Mouse (Mus musculus) hindbrain, embryonic 14.5 days (tissue): ENCODE results near the gene Olfr483. TPM values are rescaled to one million over a fixed set of nuclear protein-coding genes. Genes with fewer than 3 reads are reported as not detected.

Experiments used
- ATAC-seq: fragments of 200-750 bp; cut with Nextera tagmentation; 2 replicates; pipeline ENCODE4 v1.8.0; 2017; ENCODE audit warnings: moderate number of reproducible peaks, mild to moderate bottlenecking, moderate TSS enrichment, moderate library complexity; ENCODE audit not compliant: low FRiP score
- DNase-seq: peaks from one replicate; pipeline ENCODE4 v3.0.0-alpha.2; 2015; ENCODE audit warnings: low spot score
- H3K27ac ChIP-seq: fragments of 300-500 bp; sonication (generic); 2 replicates; pipeline ENCODE4 v1.5.1; 2014; ENCODE audit warnings: mild to moderate bottlenecking, moderate library complexity
- H3K27me3 ChIP-seq: fragments of 300-500 bp; sonication (generic); 2 replicates; pipeline ENCODE4 v1.6.1; 2014; ENCODE audit warnings: mild to moderate bottlenecking, low read length, mixed read lengths; ENCODE audit not compliant: control insufficient read depth, insufficient read depth
- H3K36me3 ChIP-seq: fragments of 300-500 bp; sonication (generic); replicated peaks from 2 replicates; pipeline ENCODE4 v1.6.1; 2014; ENCODE audit not compliant: control insufficient read depth, insufficient read depth
- H3K4me1 ChIP-seq: fragments of 300-500 bp; sonication (generic); replicated peaks from 2 replicates; pipeline ENCODE4 v1.6.1; 2014; ENCODE audit warnings: antibody characterized with exemption, low read length, mixed read lengths; ENCODE audit not compliant: control insufficient read depth, insufficient read depth
- H3K4me2 ChIP-seq: fragments of 300-500 bp; sonication (generic); replicated peaks from 2 replicates; pipeline ENCODE4 v1.6.1; 2014; ENCODE audit warnings: mild to moderate bottlenecking, moderate library complexity
- H3K4me3 ChIP-seq: fragments of 300-500 bp; sonication (generic); replicated peaks from 2 replicates; pipeline ENCODE4 v1.5.1; 2014; ENCODE audit warnings: mild to moderate bottlenecking, low read length
- H3K9ac ChIP-seq: fragments of 300-500 bp; sonication (generic); 2 replicates; pipeline ENCODE4 v1.6.1; 2014
- H3K9me3 ChIP-seq: fragments of 300-500 bp; sonication (generic); 2 replicates; pipeline ENCODE4 v1.6.1; 2016; ENCODE audit warnings: low read length; ENCODE audit not compliant: control insufficient read depth
- WGBS: fragments of 180-500 bp; shearing (Covaris S2); extraction: QIAGEN DNeasy Blood & Tissue Kit; methylation state at CpG from one replicate; pipeline ENCODE4 v1.1.7; 2014; 5-methylcytosine and 5-hydroxymethylcytosine counted together
- polyA plus RNA-seq: library from polyadenylated mRNA; unstranded; fragments of >200 nt; fragmentation: Nextera tagmentation; extraction: Ambion mirVana; gene quantifications from 2 replicates; pipeline ENCODE4 v1.2.1, GENCODE M21; 2014

Olfr483 gene
- polyA plus RNA-seq, result not detected in 2 replicates

DNA sequence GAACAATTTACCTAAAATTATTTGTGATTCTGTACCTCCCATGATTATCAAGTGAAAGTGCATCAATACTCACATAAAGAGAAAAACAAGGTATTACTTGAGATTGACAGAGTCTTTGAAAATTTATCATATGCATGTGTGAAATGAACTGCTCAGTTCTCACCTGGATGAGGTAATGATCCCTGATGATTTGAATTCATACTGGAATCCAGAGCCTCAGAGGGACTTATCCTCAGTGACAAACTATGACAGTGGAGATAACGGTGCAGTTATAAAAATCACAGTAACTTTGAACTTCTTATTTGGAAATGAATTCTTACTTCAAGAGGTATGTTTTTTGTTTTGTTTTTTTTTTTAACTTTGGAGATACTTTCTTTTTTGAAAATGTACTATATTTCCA, at the start of gene Olfr483:
TSS of gene Olfr483 (plus strand) at position 301 of the 400 bp plus-strand sequence.
- Histone ChIP-seq H3K36me3 (no peaks in the 10 kb centered on the region), H3K27ac (no peak within 1 kb of the TSS), H3K4me3 (no peak within 1 kb of the TSS), H3K4me2 (no peak within 1 kb of the TSS), H3K27me3 (no peaks in the 10 kb centered on the region), H3K9me3 (no peaks in the 10 kb centered on the region), H3K4me1 (no peaks in the 10 kb centered on the region), H3K9ac (no peak within 1 kb of the TSS)
- no peak for DNase-seq
- ATAC-seq, result no peak
- 90% methylated on average over 1 of the region's 1 CpGs for WGBS

DNA sequence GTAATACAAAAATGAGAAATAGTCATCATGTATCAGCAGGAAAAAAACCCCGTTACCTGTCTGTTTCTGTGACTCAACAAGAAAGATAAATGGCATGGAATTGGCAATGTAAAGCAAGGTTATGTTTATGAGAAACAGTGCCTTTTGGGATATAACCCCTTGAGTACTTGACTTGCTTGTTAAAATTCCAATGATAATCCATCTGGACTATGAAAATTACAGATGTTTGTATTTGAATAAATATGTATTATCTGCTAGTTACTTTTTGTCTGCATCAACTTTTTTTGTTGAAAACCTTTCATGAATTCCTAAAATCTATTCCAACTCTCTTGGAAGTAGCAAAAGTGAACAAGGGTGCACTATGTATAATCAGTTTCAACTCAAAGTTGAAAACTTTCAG, 33.4 kb upstream of the Olfr483 start, which contains the start of gene Olfr480:
TSS of gene Olfr480 (minus strand) at position 101 of the 400 bp plus-strand sequence.
- Histone ChIP-seq H3K4me1 (no peaks in the 10 kb centered on the region), H3K4me3 (no peak within 1 kb of the TSS)

DNA sequence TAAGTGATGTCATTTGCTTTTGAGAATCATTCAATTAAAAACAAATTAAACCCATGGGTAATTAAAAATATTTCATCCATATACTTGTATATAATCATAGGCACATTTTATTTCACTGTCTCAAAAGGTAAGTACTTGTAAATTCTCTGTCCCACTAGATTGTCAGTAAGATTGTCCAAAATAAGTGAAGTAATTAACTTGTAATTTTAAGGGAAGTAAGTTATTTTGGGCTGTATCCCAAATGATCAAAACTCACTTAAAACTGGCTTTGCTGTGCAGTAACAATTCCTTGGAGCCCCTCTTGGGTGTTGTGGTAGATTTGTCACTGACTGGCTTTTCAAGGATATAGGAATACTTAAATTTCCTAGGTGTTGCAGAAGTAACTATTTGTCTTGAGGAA, 21.1 kb upstream of the Olfr483 start, which contains the start of gene Olfr481:
TSS of gene Olfr481 (plus strand) at position 301 of the 400 bp plus-strand sequence.
- DNase-seq, result no peak
- H3K27ac ChIP-seq, result no peak within 1 kb of the TSS
- H3K27me3 ChIP-seq, result no peaks in the 10 kb centered on the region
- H3K9ac ChIP-seq, result no peak within 1 kb of the TSS
- no peaks in the 10 kb centered on the region for H3K4me1 ChIP-seq
- no peak for ATAC-seq
- H3K4me2 ChIP-seq, result no peak within 1 kb of the TSS
- no peaks in the 10 kb centered on the region for H3K9me3 ChIP-seq
- H3K4me3 ChIP-seq, result no peak within 1 kb of the TSS
- no peaks in the 10 kb centered on the region for H3K36me3 ChIP-seq

More for the DNA sequence above, 33.4 kb upstream of the Olfr483 start, which contains the start of gene Olfr480:
- Histone ChIP-seq H3K4me2 (no peak within 1 kb of the TSS), H3K9ac (no peak within 1 kb of the TSS), H3K9me3 (no peaks in the 10 kb centered on the region), H3K27me3 (no peaks in the 10 kb centered on the region), H3K27ac (no peak within 1 kb of the TSS), H3K36me3 (no peaks in the 10 kb centered on the region)
- WGBS, result 90% methylated on average over 1 of the region's 1 CpGs
- no peak for DNase-seq
- ATAC-seq, result no peak

DNA sequence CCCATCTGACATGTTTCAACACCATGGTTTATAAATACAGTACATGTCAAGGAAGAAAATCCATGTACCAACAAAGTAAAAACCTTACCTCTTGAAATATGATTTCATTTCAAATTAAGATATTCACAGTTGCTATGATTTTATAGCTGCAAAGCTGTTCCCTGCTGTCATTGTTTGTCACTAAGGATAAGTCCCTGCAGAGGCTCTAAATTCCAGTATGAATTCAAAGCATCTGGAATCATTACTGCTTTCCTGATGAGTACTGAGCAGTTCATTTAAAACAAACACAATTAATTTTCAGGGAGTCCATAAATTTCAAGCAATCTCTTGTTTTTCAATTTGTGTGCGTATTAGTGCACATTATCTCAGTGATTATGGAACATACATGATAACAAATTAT, 3.2 kb upstream of the Olfr483 start, which contains the start of gene Olfr482:
TSS of gene Olfr482 (minus strand) at position 101 of the 400 bp plus-strand sequence.
- H3K9me3 ChIP-seq, result no peaks in the 10 kb centered on the region
- DNase-seq (no peak), ATAC-seq (no peak)
- H3K9ac ChIP-seq, result no peak within 1 kb of the TSS
- WGBS, result 95% methylated on average over 1 of the region's 1 CpGs
- no peaks in the 10 kb centered on the region for H3K27me3 ChIP-seq
- no peaks in the 10 kb centered on the region for H3K36me3 ChIP-seq
- no peaks in the 10 kb centered on the region for H3K4me1 ChIP-seq
- H3K4me2 ChIP-seq, result no peak within 1 kb of the TSS
- no peak within 1 kb of the TSS for H3K4me3 ChIP-seq
- H3K27ac ChIP-seq, result no peak within 1 kb of the TSS

DNA sequence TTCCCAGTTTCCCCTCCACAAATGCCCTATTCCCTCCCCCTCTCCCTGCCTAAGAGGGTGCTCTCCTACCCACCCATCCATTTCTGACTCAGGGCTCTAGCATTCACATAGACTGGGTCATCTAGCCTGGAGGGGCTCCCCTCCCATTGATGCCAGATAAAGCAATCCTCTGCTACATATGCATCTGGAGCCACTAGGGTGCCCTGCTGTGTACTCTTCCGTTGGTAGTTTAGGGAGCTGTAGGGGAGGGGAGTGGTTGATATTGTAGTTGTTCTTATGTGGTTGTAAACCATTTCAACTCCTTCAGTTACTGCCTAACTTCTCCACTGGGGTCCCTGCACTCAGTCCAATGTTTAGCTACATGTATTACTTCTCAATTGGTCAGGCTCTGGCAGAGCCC, 20.0 kb downstream of the Olfr483 start:
- Histone ChIP-seq H3K9ac (no peak overlapping the region), H3K4me2 (no peak overlapping the region), H3K27me3 (no peaks in the 10 kb centered on the region), H3K9me3 (no peaks in the 10 kb centered on the region), H3K4me3 (no peak overlapping the region), H3K36me3 (no peaks in the 10 kb centered on the region), H3K4me1 (no peaks in the 10 kb centered on the region), H3K27ac (no peak overlapping the region)
- WGBS, result 8% methylated on average over 1 of the region's 1 CpGs
- ATAC-seq (no peak), DNase-seq (no peak)

DNA sequence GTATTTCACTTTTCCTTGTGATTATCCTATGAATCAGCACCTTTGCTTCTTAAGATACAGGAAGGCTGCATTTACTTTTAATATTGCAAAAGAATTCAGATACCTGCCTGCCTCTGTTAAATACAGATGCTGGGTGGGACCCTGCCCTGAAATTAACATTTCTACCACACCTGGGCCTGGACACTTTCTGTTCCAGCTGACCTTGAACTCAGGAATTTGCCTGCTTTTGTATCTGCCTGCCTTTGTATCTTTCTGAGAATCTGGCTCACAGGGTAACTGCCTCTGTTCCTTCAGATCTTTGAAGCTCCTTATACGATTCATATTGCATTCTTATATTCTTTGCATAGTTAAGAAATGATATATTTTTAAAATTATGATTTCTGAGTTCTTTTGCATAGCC, 20.8 kb downstream of the Olfr483 start:
- H3K4me3 ChIP-seq, result no peak overlapping the region
- 75% methylated on average over 1 of the region's 1 CpGs for WGBS
- H3K27me3 ChIP-seq, result no peaks in the 10 kb centered on the region
- no peaks in the 10 kb centered on the region for H3K9me3 ChIP-seq
- H3K36me3 ChIP-seq, result no peaks in the 10 kb centered on the region
- no peak for DNase-seq
- no peaks in the 10 kb centered on the region for H3K4me1 ChIP-seq
- no peak for ATAC-seq
- no peak overlapping the region for H3K27ac ChIP-seq
- no peak overlapping the region for H3K9ac ChIP-seq
- H3K4me2 ChIP-seq, result no peak overlapping the region

DNA sequence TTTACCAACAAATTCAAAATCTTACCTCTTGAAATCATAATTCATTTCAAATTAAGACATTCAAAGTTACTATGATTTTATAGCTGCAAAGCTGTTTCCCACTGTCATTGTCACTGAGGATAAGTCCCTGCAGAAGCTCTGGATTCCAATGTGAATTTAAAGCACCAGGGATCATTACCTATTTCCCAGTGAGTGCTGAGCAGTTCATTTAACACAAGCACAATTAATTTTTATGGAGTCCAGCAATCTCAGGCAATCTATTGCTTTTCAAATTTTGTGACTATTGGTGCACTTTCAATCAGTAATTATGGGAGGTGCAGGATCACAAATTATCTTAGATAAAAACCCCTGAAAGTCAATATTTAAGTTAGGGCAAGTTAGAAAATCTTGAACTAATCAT, 26.7 kb downstream of the Olfr483 start, which contains the start of gene Olfr484:
TSS of gene Olfr484 (minus strand) at position 101 of the 400 bp plus-strand sequence.
- DNase-seq (no peak), ATAC-seq (no peak)
- Histone ChIP-seq H3K4me1 (no peaks in the 10 kb centered on the region), H3K27ac (no peak within 1 kb of the TSS), H3K4me2 (no peak within 1 kb of the TSS), H3K36me3 (no peaks in the 10 kb centered on the region), H3K9me3 (no peaks in the 10 kb centered on the region), H3K9ac (no peak within 1 kb of the TSS), H3K4me3 (no peak within 1 kb of the TSS), H3K27me3 (no peaks in the 10 kb centered on the region)

Other genes starting within 250 kb of the Olfr483 start
- not detected in 2 replicates for gene Olfr472, start 202.9 kb upstream of the Olfr483 start, polyA plus RNA-seq
- gene Olfr473, start 170.4 kb upstream of the Olfr483 start, polyA plus RNA-seq, result not detected in 2 replicates
- gene Olfr474, start 146.2 kb upstream of the Olfr483 start, polyA plus RNA-seq, result not detected in 2 replicates
- gene Olfr476, start 136.0 kb upstream of the Olfr483 start, polyA plus RNA-seq, result not detected in 2 replicates
- not detected in 2 replicates for gene Olfr477, start 114.2 kb upstream of the Olfr483 start, polyA plus RNA-seq
- not detected in 2 replicates for gene Olfr478, start 66.9 kb upstream of the Olfr483 start, polyA plus RNA-seq
- not detected in 2 replicates for gene Olfr479, start 50.2 kb upstream of the Olfr483 start, polyA plus RNA-seq
- not detected in 2 replicates for gene Olfr480, start 33.5 kb upstream of the Olfr483 start, polyA plus RNA-seq
- not detected in 2 replicates for gene Olfr481, start 21.0 kb upstream of the Olfr483 start, polyA plus RNA-seq
- 0.13 TPM in 1 of 2 replicates, not detected in the other for gene Olfr482, start 3.3 kb upstream of the Olfr483 start, polyA plus RNA-seq
- not detected in 2 replicates for gene Olfr484, start 26.6 kb downstream of the Olfr483 start, polyA plus RNA-seq
- gene Olfr485, start 59.0 kb downstream of the Olfr483 start, polyA plus RNA-seq, result not detected in 2 replicates
- not detected in 2 replicates for gene Olfr486, start 71.9 kb downstream of the Olfr483 start, polyA plus RNA-seq
- not detected in 2 replicates for gene Olfr487, start 113.8 kb downstream of the Olfr483 start, polyA plus RNA-seq
- not detected in 2 replicates for gene Olfr488, start 157.5 kb downstream of the Olfr483 start, polyA plus RNA-seq
- gene Olfr490, start 188.1 kb downstream of the Olfr483 start, polyA plus RNA-seq, result not detected in 2 replicates
- gene Olfr491, start 212.6 kb downstream of the Olfr483 start, polyA plus RNA-seq, result not detected in 2 replicates
- not detected in 2 replicates for gene Olfr492, start 222.8 kb downstream of the Olfr483 start, polyA plus RNA-seq
- not detected in 2 replicates for gene Olfr493, start 246.1 kb downstream of the Olfr483 start, polyA plus RNA-seq